Mouse (Mus musculus): ENCODE measurements at regions not wholly inside any gene's neighbourhood (a gene's known extent, or its start where the extent isn't known, plus 50 kb on each side); places are given as distances from the start of the nearest gene placed in this dataset.
A peak's percentile ranks its signal among the peaks of the same experiment; 100 is the strongest.

DNA sequence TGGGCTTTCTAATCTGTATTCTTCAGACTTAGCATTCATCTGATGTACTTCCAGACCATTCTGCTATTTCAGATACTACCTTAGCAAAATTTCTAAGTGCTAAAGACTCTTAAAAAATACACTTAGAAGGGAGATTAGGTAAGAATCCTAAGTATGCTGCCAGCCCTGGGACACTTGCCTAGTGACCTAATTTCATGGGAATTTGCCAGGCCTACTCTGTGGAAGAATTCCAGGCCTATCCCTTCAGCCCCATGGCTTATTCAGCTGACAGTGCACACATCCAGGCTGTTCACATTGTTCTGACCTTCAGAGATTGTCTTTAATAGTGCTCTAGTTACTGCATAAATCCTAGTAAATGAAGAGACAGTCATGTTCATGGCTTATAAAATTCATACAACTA is 138.9 kb upstream of the Nrp1 start:
- Histone ChIP-seq H3ac (ENCODE audit: control insufficient read depth, insufficient read length) (no peak overlapping the region), H3K4me3 (no peak overlapping the region), H3K79me2 (ENCODE audit: control insufficient read depth, insufficient read depth) (no peaks in the 10 kb centered on the region), H3K27me3 (ENCODE audit: control insufficient read depth, insufficient read depth, insufficient read length) (no peaks in the 10 kb centered on the region), H3K4me2 (ENCODE audit: low read depth) (no peak overlapping the region), H3K36me3 (ENCODE audit: control insufficient read depth, insufficient read depth) (no peaks in the 10 kb centered on the region)
- TF ChIP-seq MYOG (IDR thresholded peaks at IDR 0.05; ENCODE audit: control insufficient read depth in 1 of 3, insufficient read depth in 1 of 3, insufficient read length in 2 of 3, low read depth in 2 of 3) (peak in 1 of 3 experiments; percentile 20), E2F4 (IDR thresholded peaks at IDR 0.05; ENCODE audit: insufficient read depth) (no peak), CEBPB (IDR thresholded peaks at IDR 0.05; ENCODE audit: insufficient read depth, poor library complexity, severe bottlenecking) (0 out of 2 replicates have a peak, but pooled peaks have one; percentile 33)

DNA sequence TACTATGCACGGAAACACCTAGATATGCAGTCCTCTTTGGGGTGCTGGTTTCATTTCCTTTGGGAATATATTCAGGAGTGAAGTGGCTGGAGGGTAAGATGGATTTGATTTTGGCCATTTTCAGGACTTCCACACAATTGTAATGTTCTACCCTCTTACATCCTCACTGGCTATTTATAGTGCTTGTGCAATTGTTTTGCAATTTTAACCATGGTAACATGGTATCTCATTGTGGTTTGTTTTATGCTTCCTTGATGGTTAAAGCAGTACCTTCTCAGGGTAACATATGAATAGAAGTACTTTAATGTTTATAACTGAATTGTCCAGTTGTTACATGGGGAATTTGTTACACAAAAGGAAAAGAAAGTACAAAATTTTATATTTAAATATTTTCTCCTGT is 135.3 kb upstream of the Nrp1 start:
- Histone ChIP-seq H3K36me3 (ENCODE audit: control insufficient read depth, insufficient read depth) (no peaks in the 10 kb centered on the region), H3K79me2 (ENCODE audit: control insufficient read depth, insufficient read depth) (no peaks in the 10 kb centered on the region), H3K27me3 (ENCODE audit: control insufficient read depth, insufficient read depth, insufficient read length) (no peaks in the 10 kb centered on the region), H3ac (ENCODE audit: control insufficient read depth, insufficient read length) (no peak overlapping the region), H3K4me2 (ENCODE audit: low read depth) (peak overlapping the region; percentile 40), H3K4me3 (no peak overlapping the region)
- TF ChIP-seq MYOD1 (IDR thresholded peaks at IDR 0.05; ENCODE audit: control insufficient read depth in 1 of 3, insufficient read length in 2 of 3, low read depth in 2 of 3) (no peak), TCF12 (IDR thresholded peaks at IDR 0.05; ENCODE audit: insufficient read depth, poor library complexity, severe bottlenecking) (no peak), MYOG (IDR thresholded peaks at IDR 0.05; ENCODE audit: control insufficient read depth in 1 of 3, insufficient read depth in 1 of 3, insufficient read length in 2 of 3, low read depth in 2 of 3) (no peak), E2F4 (IDR thresholded peaks at IDR 0.05; ENCODE audit: insufficient read depth) (no peak), CEBPB (IDR thresholded peaks at IDR 0.05; ENCODE audit: insufficient read depth, poor library complexity, severe bottlenecking) (peak; percentile 76), POLR2A (IDR thresholded peaks at IDR 0.05; ENCODE audit: insufficient read length, low read depth) (no peak)

DNA sequence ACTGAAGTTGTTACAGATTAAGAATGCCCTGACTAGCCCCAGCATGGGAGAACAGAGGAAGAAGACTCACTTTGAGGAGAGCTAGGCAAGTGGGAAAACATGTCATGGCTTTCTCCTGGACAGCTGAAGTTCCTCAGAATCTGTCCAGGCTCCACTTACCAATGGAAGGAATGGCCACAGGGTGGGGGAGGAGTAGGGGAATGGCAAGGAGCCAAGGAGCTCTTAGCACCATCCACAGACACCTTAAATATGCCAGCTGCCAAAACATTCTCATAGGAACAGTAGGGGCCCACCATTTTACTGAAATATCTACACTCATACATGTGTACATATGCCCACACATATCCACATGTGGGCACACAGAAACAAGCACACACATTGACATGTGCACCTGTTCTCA is 134.9 kb upstream of the Nrp1 start:
- TF ChIP-seq MYOD1 (IDR thresholded peaks at IDR 0.05; ENCODE audit: control insufficient read depth in 1 of 3, insufficient read length in 2 of 3, low read depth in 2 of 3) (peak in 1 of 3 experiments; percentile 40), POLR2AphosphoS2 (IDR thresholded peaks at IDR 0.05; ENCODE audit: insufficient read length, low read depth) (no peak), MYOG (IDR thresholded peaks at IDR 0.05; ENCODE audit: control insufficient read depth in 1 of 3, insufficient read depth in 1 of 3, insufficient read length in 2 of 3, low read depth in 2 of 3) (peak in 1 of 3 experiments; percentile 5)
- Histone ChIP-seq H3K27me3 (ENCODE audit: control insufficient read depth, insufficient read depth, insufficient read length) (no peaks in the 10 kb centered on the region), H3K79me2 (ENCODE audit: control insufficient read depth, insufficient read depth) (no peaks in the 10 kb centered on the region), H3K4me2 (ENCODE audit: low read depth) (peak overlapping the region; percentile 34), H3ac (ENCODE audit: control insufficient read depth, insufficient read length) (no peak overlapping the region), H3K36me3 (ENCODE audit: control insufficient read depth, insufficient read depth) (no peaks in the 10 kb centered on the region), H3K4me3 (no peak overlapping the region)

DNA sequence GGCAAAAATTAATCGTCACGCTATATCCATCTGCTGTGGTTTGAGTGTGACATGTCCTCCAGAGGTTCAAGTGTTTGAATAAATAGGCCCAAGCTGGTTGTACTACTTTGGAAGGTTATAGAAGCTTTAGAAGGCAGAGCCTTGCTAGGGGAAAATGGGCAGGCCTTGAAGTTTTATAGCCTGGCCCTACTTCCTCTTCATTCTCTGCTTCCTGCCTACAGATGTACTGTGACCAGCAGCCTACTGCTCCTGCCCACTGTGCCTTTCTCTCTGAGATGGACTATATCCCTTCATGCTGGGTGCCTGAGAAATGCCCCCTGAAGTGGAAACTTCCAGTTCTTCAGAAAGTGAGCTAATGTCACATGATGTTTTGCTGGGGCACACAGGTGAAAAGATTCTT is 133.3 kb upstream of the Nrp1 start:
- H3K79me2 ChIP-seq (ENCODE audit: control insufficient read depth, insufficient read depth): no peaks in the 10 kb centered on the region
- no peak overlapping the region for H3K4me3 ChIP-seq
- TF ChIP-seq TCF12 (IDR thresholded peaks at IDR 0.05; ENCODE audit: insufficient read depth, poor library complexity, severe bottlenecking) (no peak), REST (IDR thresholded peaks at IDR 0.05; ENCODE audit: insufficient read depth, insufficient read length) (no peak), MYOG (IDR thresholded peaks at IDR 0.05; ENCODE audit: control insufficient read depth in 1 of 3, insufficient read depth in 1 of 3, insufficient read length in 2 of 3, low read depth in 2 of 3) (no peak), SRF (IDR thresholded peaks at IDR 0.05; ENCODE audit: control insufficient read depth, insufficient read length, low read depth) (no peak), TCF3 (IDR thresholded peaks at IDR 0.05; ENCODE audit: insufficient read length, low read depth) (no peak), POLR2A (IDR thresholded peaks at IDR 0.05; ENCODE audit: insufficient read length, low read depth) (no peak), CEBPB (IDR thresholded peaks at IDR 0.05; ENCODE audit: insufficient read depth, poor library complexity, severe bottlenecking) (no peak), MYOD1 (IDR thresholded peaks at IDR 0.05; ENCODE audit: control insufficient read depth in 1 of 3, insufficient read length in 2 of 3, low read depth in 2 of 3) (no peak), POLR2AphosphoS2 (IDR thresholded peaks at IDR 0.05; ENCODE audit: insufficient read length, low read depth) (no peak), E2F4 (IDR thresholded peaks at IDR 0.05; ENCODE audit: insufficient read depth) (no peak), MAX (IDR thresholded peaks at IDR 0.05; ENCODE audit: low read depth) (no peak), USF1 (IDR thresholded peaks at IDR 0.05; ENCODE audit: low read depth) (no peak)
- no peak overlapping the region for H3K4me2 ChIP-seq (ENCODE audit: low read depth)
- no peaks in the 10 kb centered on the region for H3K27me3 ChIP-seq (ENCODE audit: control insufficient read depth, insufficient read depth, insufficient read length)
- no peaks in the 10 kb centered on the region for H3K36me3 ChIP-seq (ENCODE audit: control insufficient read depth, insufficient read depth)
- H3ac ChIP-seq (ENCODE audit: control insufficient read depth, insufficient read length): no peak overlapping the region

DNA sequence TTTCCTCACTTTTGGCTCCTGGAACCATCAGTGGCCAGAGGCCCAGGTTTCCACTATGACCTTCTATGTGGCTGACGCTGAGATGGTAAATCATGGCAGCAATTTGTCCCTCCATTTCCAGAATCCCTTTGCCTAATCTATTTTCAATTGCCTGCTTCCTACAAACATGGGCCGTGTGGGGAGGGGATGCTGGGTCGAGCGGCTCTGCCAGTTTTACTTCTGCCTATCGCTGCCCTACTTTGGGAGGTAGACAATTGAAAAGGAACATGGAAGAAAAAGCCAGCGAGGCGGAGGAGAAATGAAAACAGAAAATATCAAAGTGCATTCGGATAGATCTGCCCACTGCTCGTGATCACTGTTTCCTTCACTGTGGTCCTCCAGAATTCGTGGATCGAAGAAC is 123.3 kb upstream of the Nrp1 start:
- H3K79me2 ChIP-seq (ENCODE audit: control insufficient read depth, insufficient read depth): no peaks in the 10 kb centered on the region
- TF ChIP-seq TCF12 (IDR thresholded peaks at IDR 0.05; ENCODE audit: insufficient read depth, poor library complexity, severe bottlenecking) (no peak), MYOD1 (IDR thresholded peaks at IDR 0.05; ENCODE audit: control insufficient read depth in 1 of 3, insufficient read length in 2 of 3, low read depth in 2 of 3) (no peak), E2F4 (IDR thresholded peaks at IDR 0.05; ENCODE audit: insufficient read depth) (no peak), POLR2A (IDR thresholded peaks at IDR 0.05; ENCODE audit: insufficient read length, low read depth) (no peak), CEBPB (IDR thresholded peaks at IDR 0.05; ENCODE audit: insufficient read depth, poor library complexity, severe bottlenecking) (no peak), USF1 (IDR thresholded peaks at IDR 0.05; ENCODE audit: low read depth) (no peak), REST (IDR thresholded peaks at IDR 0.05; ENCODE audit: insufficient read depth, insufficient read length) (no peak), SRF (IDR thresholded peaks at IDR 0.05; ENCODE audit: control insufficient read depth, insufficient read length, low read depth) (no peak), MYOG (IDR thresholded peaks at IDR 0.05; ENCODE audit: control insufficient read depth in 1 of 3, insufficient read depth in 1 of 3, insufficient read length in 2 of 3, low read depth in 2 of 3) (no peak), POLR2AphosphoS2 (IDR thresholded peaks at IDR 0.05; ENCODE audit: insufficient read length, low read depth) (no peak), MAX (IDR thresholded peaks at IDR 0.05; ENCODE audit: low read depth) (no peak), TCF3 (IDR thresholded peaks at IDR 0.05; ENCODE audit: insufficient read length, low read depth) (no peak)
- no peak overlapping the region for H3K4me2 ChIP-seq (ENCODE audit: low read depth)
- H3K27me3 ChIP-seq (ENCODE audit: control insufficient read depth, insufficient read depth, insufficient read length): no peaks in the 10 kb centered on the region
- no peaks in the 10 kb centered on the region for H3K36me3 ChIP-seq (ENCODE audit: control insufficient read depth, insufficient read depth)
- no peak overlapping the region for H3K4me3 ChIP-seq
- H3ac ChIP-seq (ENCODE audit: control insufficient read depth, insufficient read length): no peak overlapping the region

Measured in myocyte (in vitro differentiated cells).